Mouse (Mus musculus) forebrain, embryonic 13.5 days (tissue): Measurements from ENCODE around the gene Tmem87b. TPM values are rescaled to one million over a fixed set of nuclear protein-coding genes. Genes with fewer than 3 reads are reported as not detected.

Source experiments
- ATAC-seq: fragments of 200-750 bp; cut with Nextera tagmentation; 2 replicates; pipeline ENCODE4 v1.8.0; 2017
- H3K27ac ChIP-seq: fragments of 300-500 bp; sonication (generic); 2 replicates; pipeline ENCODE4 v1.5.1; 2015; ENCODE audit warnings: inconsistent platforms, mild to moderate bottlenecking, moderate library complexity
- H3K27me3 ChIP-seq: fragments of 300-500 bp; sonication (generic); 2 replicates; pipeline ENCODE4 v1.6.1; 2015; ENCODE audit warnings: mild to moderate bottlenecking, inconsistent platforms
- H3K36me3 ChIP-seq: fragments of 300-500 bp; sonication (generic); 2 replicates; pipeline ENCODE4 v1.6.1; 2015; ENCODE audit warnings: mild to moderate bottlenecking, inconsistent platforms; ENCODE audit not compliant: poor library complexity, severe bottlenecking
- H3K4me1 ChIP-seq: fragments of 300-500 bp; sonication (generic); 2 replicates; pipeline ENCODE4 v1.6.1; 2015; ENCODE audit warnings: inconsistent platforms
- H3K4me2 ChIP-seq: fragments of 300-500 bp; sonication (generic); 2 replicates; pipeline ENCODE4 v1.6.1; 2015; ENCODE audit warnings: inconsistent platforms, mild to moderate bottlenecking, moderate library complexity
- H3K4me3 ChIP-seq: fragments of 300-500 bp; sonication (generic); 2 replicates; pipeline ENCODE4 v1.5.1; 2015; ENCODE audit warnings: mild to moderate bottlenecking, inconsistent platforms
- H3K9ac ChIP-seq: fragments of 300-500 bp; sonication (generic); 2 replicates; pipeline ENCODE4 v1.6.1; 2015; ENCODE audit warnings: mild to moderate bottlenecking, inconsistent platforms
- H3K9me3 ChIP-seq: fragments of 300-500 bp; sonication (generic); replicated peaks from 2 replicates; pipeline ENCODE4 v1.6.1; 2016; ENCODE audit warnings: inconsistent platforms
- WGBS: fragments of 180-500 bp; shearing (Covaris S2); methylation state at CpG from one replicate; pipeline ENCODE4 v1.1.7; 2015; 5-methylcytosine and 5-hydroxymethylcytosine counted together
- polyA plus RNA-seq: library from polyadenylated mRNA; unstranded; fragments of >200 nt; fragmentation: Nextera tagmentation; extraction: Ambion mirVana; gene quantifications from 2 replicates; pipeline ENCODE4 v1.2.1, GENCODE M21; 2015

Gene Tmem87b
- polyA plus RNA-seq, 1 experiment from 2014 or later, result 33.8 TPM

- Histone ChIP-seq H3K27me3 (no peaks in the 10 kb centered on the region), H3K4me1 (peaks cover 5% of the 10 kb centered on the region), H3K27ac (no peak overlapping the region), H3K9ac (no peak overlapping the region), H3K4me2 (no peak overlapping the region), H3K9me3 (no peaks in the 10 kb centered on the region), H3K36me3 (no peaks in the 10 kb centered on the region), H3K4me3 (no peak overlapping the region)
- 88% methylated on average over 11 of the region's 11 CpGs for WGBS
- ATAC-seq, result no peak
Measured at GRCm38 (mm10) chr2:128790875-128791614, 26.9 kb upstream of the Tmem87b start.

- 55% methylated on average over 6 of the region's 6 CpGs for WGBS
- ATAC-seq, result no peak
- Histone ChIP-seq H3K4me3 (no peak overlapping the region), H3K9me3 (no peaks in the 10 kb centered on the region), H3K27ac (no peak overlapping the region), H3K4me2 (no peak overlapping the region), H3K4me1 (no peaks in the 10 kb centered on the region), H3K36me3 (no peaks in the 10 kb centered on the region), H3K27me3 (no peaks in the 10 kb centered on the region), H3K9ac (no peak overlapping the region)
Measured at GRCm38 (mm10) chr2:128793958-128794357, 24.0 kb upstream of the Tmem87b start.

- no peaks in the 10 kb centered on the region for H3K36me3 ChIP-seq
- ATAC-seq, result no peak
- WGBS, result 73% methylated on average over 6 of the region's 6 CpGs
Measured at GRCm38 (mm10) chr2:128796463-128796862, 21.5 kb upstream of the Tmem87b start.

GRCm38 (mm10) chr2:128803441-128803840 is 14.5 kb upstream of the Tmem87b start:
- Histone ChIP-seq H3K9ac (no peak overlapping the region), H3K4me2 (no peak overlapping the region), H3K4me3 (no peak overlapping the region), H3K9me3 (no peaks in the 10 kb centered on the region), H3K27ac (no peak overlapping the region), H3K36me3 (no peaks in the 10 kb centered on the region), H3K27me3 (no peaks in the 10 kb centered on the region), H3K4me1 (no peaks in the 10 kb centered on the region)
- 91% methylated on average over 4 of the region's 4 CpGs for WGBS
- ATAC-seq, result no peak

More at GRCm38 (mm10) chr2:128796463-128796862, 21.5 kb upstream of the Tmem87b start:
- no peak overlapping the region for H3K4me3 ChIP-seq
- H3K9ac ChIP-seq, result no peak overlapping the region
- H3K4me2 ChIP-seq, result no peak overlapping the region
- H3K9me3 ChIP-seq, result no peaks in the 10 kb centered on the region
- H3K27me3 ChIP-seq, result no peaks in the 10 kb centered on the region
- H3K27ac ChIP-seq, result no peak overlapping the region
- no peaks in the 10 kb centered on the region for H3K4me1 ChIP-seq

- Histone ChIP-seq H3K4me1 (no peaks in the 10 kb centered on the region), H3K27me3 (no peaks in the 10 kb centered on the region), H3K36me3 (no peaks in the 10 kb centered on the region), H3K4me3 (no peak overlapping the region), H3K4me2 (no peak overlapping the region), H3K27ac (no peak overlapping the region), H3K9me3 (no peaks in the 10 kb centered on the region), H3K9ac (no peak overlapping the region)
- no peak for ATAC-seq
- 80% methylated on average over 4 of the region's 4 CpGs for WGBS
Measured at GRCm38 (mm10) chr2:128805341-128805740, 12.6 kb upstream of the Tmem87b start.

- H3K9ac ChIP-seq, result no peak overlapping the region
- no peaks in the 10 kb centered on the region for H3K36me3 ChIP-seq
- H3K9me3 ChIP-seq, result no peaks in the 10 kb centered on the region
- H3K4me2 ChIP-seq, result no peak overlapping the region
- no peak overlapping the region for H3K4me3 ChIP-seq
- H3K4me1 ChIP-seq, result no peaks in the 10 kb centered on the region
- H3K27me3 ChIP-seq, result no peaks in the 10 kb centered on the region
- ATAC-seq, result no peak
- 85% methylated on average over 8 of the region's 8 CpGs for WGBS
- H3K27ac ChIP-seq, result no peak overlapping the region
Measured at GRCm38 (mm10) chr2:128806561-128806960, 11.4 kb upstream of the Tmem87b start.

- ATAC-seq, result no peak
- H3K4me2 ChIP-seq, result no peak overlapping the region
- WGBS, result 51% methylated on average over 2 of the region's 2 CpGs
- no peak overlapping the region for H3K27ac ChIP-seq
- no peaks in the 10 kb centered on the region for H3K9me3 ChIP-seq
- no peaks in the 10 kb centered on the region for H3K36me3 ChIP-seq
- H3K9ac ChIP-seq, result no peak overlapping the region
- no peaks in the 10 kb centered on the region for H3K27me3 ChIP-seq
- H3K4me3 ChIP-seq, result no peak overlapping the region
- no peaks in the 10 kb centered on the region for H3K4me1 ChIP-seq
Measured at GRCm38 (mm10) chr2:128812761-128813160, 5.2 kb upstream of the Tmem87b start.

- no peak overlapping the region for H3K9ac ChIP-seq
- H3K4me3 ChIP-seq, result no peak overlapping the region
- no peaks in the 10 kb centered on the region for H3K9me3 ChIP-seq
- H3K36me3 ChIP-seq, result no peaks in the 10 kb centered on the region
- H3K4me1 ChIP-seq, result peaks cover 19% of the 10 kb centered on the region
- H3K27ac ChIP-seq, result no peak overlapping the region
- 93% methylated on average over 1 of the region's 1 CpGs for WGBS
- H3K27me3 ChIP-seq, result no peaks in the 10 kb centered on the region
- no peak overlapping the region for H3K4me2 ChIP-seq
- no peak for ATAC-seq
Measured at GRCm38 (mm10) chr2:128816311-128816710, 1.6 kb upstream of the Tmem87b start.

- ATAC-seq, result no peak
- no peak overlapping the region for H3K27ac ChIP-seq
- WGBS, result 38% methylated on average over 6 of the region's 6 CpGs
- H3K36me3 ChIP-seq, result no peaks in the 10 kb centered on the region
- H3K27me3 ChIP-seq, result no peaks in the 10 kb centered on the region
- peak overlapping the region; percentile 70 for H3K4me2 ChIP-seq
- no peak overlapping the region for H3K4me3 ChIP-seq
- H3K4me1 ChIP-seq, result peaks cover 19% of the 10 kb centered on the region
- no peaks in the 10 kb centered on the region for H3K9me3 ChIP-seq
- no peak overlapping the region for H3K9ac ChIP-seq
Measured at GRCm38 (mm10) chr2:128816916-128817315, 1.0 kb upstream of the Tmem87b start.

- Histone ChIP-seq H3K9me3 (no peaks in the 10 kb centered on the region), H3K4me3 (peak overlapping the region; percentile 74), H3K4me2 (peak overlapping the region; percentile 70), H3K4me1 (peaks cover 19% of the 10 kb centered on the region), H3K36me3 (no peaks in the 10 kb centered on the region), H3K27me3 (no peaks in the 10 kb centered on the region), H3K9ac (peak overlapping the region; percentile 50; the same call in 1 of the 2 replicates), H3K27ac (peak overlapping the region; percentile 91)
- under 1% methylated on average over 7 of the region's 7 CpGs for WGBS
- ATAC-seq, result peak; percentile 73; the same call in 1 of the 2 replicates
Measured at GRCm38 (mm10) chr2:128817387-128817785, 532 bp upstream of the Tmem87b start.

GRCm38 (mm10) chr2:128818956-128819643 is 1.2 kb downstream of the Tmem87b start:
- H3K27ac ChIP-seq, result peak overlapping the region; percentile 91
- WGBS, result 17% methylated on average over 14 of the region's 14 CpGs
- no peak for ATAC-seq
- 0 out of 2 replicates have a peak, but pooled peaks cover 6% of the 10 kb centered on the region for H3K36me3 ChIP-seq
- peak overlapping the region; percentile 74 for H3K4me3 ChIP-seq
- peak overlapping the region; percentile 70 for H3K4me2 ChIP-seq
- H3K27me3 ChIP-seq, result no peaks in the 10 kb centered on the region
- H3K9ac ChIP-seq, result peak overlapping the region; percentile 79
- H3K4me1 ChIP-seq, result peaks cover 19% of the 10 kb centered on the region
- no peaks in the 10 kb centered on the region for H3K9me3 ChIP-seq

- Histone ChIP-seq H3K4me1 (peaks cover 19% of the 10 kb centered on the region), H3K4me3 (no peak overlapping the region), H3K9me3 (no peaks in the 10 kb centered on the region), H3K27ac (no peak overlapping the region), H3K27me3 (no peaks in the 10 kb centered on the region), H3K4me2 (no peak overlapping the region), H3K9ac (no peak overlapping the region), H3K36me3 (peaks cover 6% of the 10 kb centered on the region; the same call in 1 of the 2 replicates)
- ATAC-seq, result no peak
- 86% methylated on average over 2 of the region's 2 CpGs for WGBS
Measured at GRCm38 (mm10) chr2:128820631-128821030, 2.7 kb downstream of the Tmem87b start.
